Mouse (Mus musculus) MEL (cell line): ENCODE measurements around the gene Gabbr2.

Experiments
- CHD1 ChIP-seq: IDR thresholded peaks from 2 replicates; pipeline ENCODE4 v1.6.1; 2012; ENCODE audit warnings: low read depth, mild to moderate bottlenecking, inconsistent platforms, low read length, improper control_type of control experiment
- CTCF ChIP-seq, 3 experiments: IDR thresholded peaks in 2 of 3; conservative IDR thresholded peaks in 1 of 3; 2 replicates each; pipeline ENCODE4 v1.5.1; 2011 to 2012; ENCODE audit warnings: low read length in 3 of 3, low read depth in 2 of 3, mild to moderate bottlenecking in 2 of 3, improper control_type of control experiment in 1 of 3, inconsistent platforms in 1 of 3, mixed read lengths in 1 of 3, moderate library complexity in 1 of 3; ENCODE audit not compliant: control insufficient read depth in 1 of 3, insufficient read depth in 1 of 3, poor library complexity in 1 of 3, severe bottlenecking in 1 of 3
- ELF1 ChIP-seq: IDR thresholded peaks from 2 replicates; pipeline ENCODE4 v1.6.1; 2014; ENCODE audit warnings: low read depth, mild to moderate bottlenecking, inconsistent platforms, low read length, improper control_type of control experiment, moderate library complexity
- EP300 ChIP-seq, 2 experiments: IDR thresholded peaks; 2 replicates each; pipeline ENCODE4 v1.6.1; 2011; ENCODE audit warnings: improper control_type of control experiment in 2 of 2, low read length in 2 of 2, low read depth in 1 of 2, mild to moderate bottlenecking in 1 of 2
- GATA1 ChIP-seq: IDR thresholded peaks from 2 replicates; pipeline ENCODE4 v1.6.1; 2011; ENCODE audit warnings: low read depth, low read length, improper control_type of control experiment
- JUND ChIP-seq: IDR thresholded peaks from 2 replicates; pipeline ENCODE4 v1.6.1; 2011; ENCODE audit warnings: low read depth, mild to moderate bottlenecking, improper control_type of control experiment, low read length
- NELFE ChIP-seq: IDR thresholded peaks from 2 replicates; pipeline ENCODE4 v1.6.1; 2011; ENCODE audit warnings: low read depth, low read length, improper control_type of control experiment
- POLR2A ChIP-seq, 2 experiments: IDR thresholded peaks; 2 replicates each; pipeline ENCODE4 v1.6.1; 2011 to 2012; ENCODE audit warnings: low read length in 2 of 2, mild to moderate bottlenecking in 2 of 2, control low read depth in 1 of 2, improper control_type of control experiment in 1 of 2, low read depth in 1 of 2, moderate library complexity in 1 of 2; ENCODE audit not compliant: control insufficient read depth in 1 of 2, insufficient read depth in 1 of 2, poor library complexity in 1 of 2
- RAD21 ChIP-seq: IDR thresholded peaks from 2 replicates; pipeline ENCODE4 v1.6.1; 2011; ENCODE audit warnings: mild to moderate bottlenecking, low read depth, low read length, improper control_type of control experiment
- SMC3 ChIP-seq: IDR thresholded peaks from 2 replicates; pipeline ENCODE4 v1.6.1; 2011; ENCODE audit warnings: low read depth, low read length, improper control_type of control experiment
- TBP ChIP-seq: IDR thresholded peaks from 2 replicates; pipeline ENCODE4 v1.8.0; 2011; ENCODE audit warnings: low read depth, low read length, improper control_type of control experiment
- TCF12 ChIP-seq: IDR thresholded peaks from 2 replicates; pipeline ENCODE4 v1.6.1; 2014; ENCODE audit warnings: low read depth, mild to moderate bottlenecking, inconsistent platforms, low read length, improper control_type of control experiment, moderate library complexity
- ZNF384 ChIP-seq: IDR thresholded peaks from 2 replicates; pipeline ENCODE4 v1.6.1; 2012; ENCODE audit warnings: low read depth, mild to moderate bottlenecking, inconsistent platforms, low read length, improper control_type of control experiment

DNA sequence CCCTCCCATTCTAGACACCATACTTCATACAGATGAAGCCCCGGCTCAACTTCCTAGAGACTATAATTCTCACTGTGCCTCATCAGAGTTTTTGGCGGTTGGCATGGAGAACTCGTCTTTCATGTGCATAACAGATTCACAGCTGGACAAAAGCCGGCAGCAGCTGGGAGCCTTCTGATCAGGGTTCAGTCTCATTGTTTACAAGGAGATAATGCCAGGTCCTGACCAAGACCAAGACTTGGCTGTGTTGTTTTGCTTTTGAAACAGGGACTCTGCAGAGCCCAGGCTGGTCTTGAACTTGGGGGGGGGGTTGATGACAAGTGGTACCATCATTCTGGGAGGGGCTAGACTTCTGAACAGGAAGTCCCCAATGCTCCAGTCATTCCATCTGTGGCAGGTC is 191.8 kb downstream of the Gabbr2 start:
- TF ChIP-seq ELF1: no peak
- no peak for TF ChIP-seq NELFE
- TF ChIP-seq TCF12: no peak
- no peak for TF ChIP-seq CTCF (IDR thresholded peaks at IDR 0.05 in 2 of 3, conservative IDR thresholded peaks at IDR 0.05 in 1 of 3; ENCODE audit: control insufficient read depth in 1 of 3, insufficient read depth in 1 of 3, low read depth in 2 of 3, low read length in 3 of 3, poor library complexity in 1 of 3, severe bottlenecking in 1 of 3)
- no peak for TF ChIP-seq GATA1
- no peak for TF ChIP-seq EP300 (IDR thresholded peaks at IDR 0.05; ENCODE audit: low read depth in 1 of 2, low read length in 2 of 2)
- no peak for TF ChIP-seq SMC3
- TF ChIP-seq JUND: no peak
- no peak for TF ChIP-seq RAD21
- no peak for TF ChIP-seq ZNF384
- TF ChIP-seq CHD1: no peak
- no peak for TF ChIP-seq POLR2A (IDR thresholded peaks at IDR 0.05; ENCODE audit: control insufficient read depth in 1 of 2, insufficient read depth in 1 of 2, low read depth in 1 of 2, low read length in 2 of 2, poor library complexity in 1 of 2)
- TF ChIP-seq TBP: no peak
